Mouse (Mus musculus): Measurements from ENCODE around the gene Sf3a1.
A peak's percentile ranks its signal among the peaks of the same experiment; 100 is the strongest.
"Not testable (repeated sequence)": the region's sequence is repeated elsewhere in the genome, so short reads cannot be mapped to it uniquely, and the experiment has no call there.

Gene Sf3a1

DNA sequence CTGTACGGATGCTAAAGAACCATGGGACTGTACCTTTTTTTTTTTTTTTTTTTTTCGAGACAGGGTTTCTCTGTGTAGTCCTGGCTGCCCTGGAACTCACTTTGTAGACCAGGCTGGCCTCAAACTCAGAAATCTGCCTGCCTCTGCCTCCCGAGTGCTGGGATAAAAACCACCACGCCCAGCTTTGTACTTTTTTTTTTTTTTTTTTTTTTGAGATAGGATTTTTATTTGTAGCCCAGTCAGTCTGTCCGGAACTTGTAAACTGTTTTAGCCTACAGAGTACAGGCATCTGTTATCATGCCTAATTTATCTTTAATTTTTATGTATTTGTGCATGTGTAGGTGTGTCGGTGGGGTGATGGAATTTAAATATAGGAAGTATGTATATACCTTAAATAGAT, 25.3 kb downstream of the Sf3a1 start:
- DNase-seq (ENCODE audit: low read depth) = not testable (repeated sequence)

DNA sequence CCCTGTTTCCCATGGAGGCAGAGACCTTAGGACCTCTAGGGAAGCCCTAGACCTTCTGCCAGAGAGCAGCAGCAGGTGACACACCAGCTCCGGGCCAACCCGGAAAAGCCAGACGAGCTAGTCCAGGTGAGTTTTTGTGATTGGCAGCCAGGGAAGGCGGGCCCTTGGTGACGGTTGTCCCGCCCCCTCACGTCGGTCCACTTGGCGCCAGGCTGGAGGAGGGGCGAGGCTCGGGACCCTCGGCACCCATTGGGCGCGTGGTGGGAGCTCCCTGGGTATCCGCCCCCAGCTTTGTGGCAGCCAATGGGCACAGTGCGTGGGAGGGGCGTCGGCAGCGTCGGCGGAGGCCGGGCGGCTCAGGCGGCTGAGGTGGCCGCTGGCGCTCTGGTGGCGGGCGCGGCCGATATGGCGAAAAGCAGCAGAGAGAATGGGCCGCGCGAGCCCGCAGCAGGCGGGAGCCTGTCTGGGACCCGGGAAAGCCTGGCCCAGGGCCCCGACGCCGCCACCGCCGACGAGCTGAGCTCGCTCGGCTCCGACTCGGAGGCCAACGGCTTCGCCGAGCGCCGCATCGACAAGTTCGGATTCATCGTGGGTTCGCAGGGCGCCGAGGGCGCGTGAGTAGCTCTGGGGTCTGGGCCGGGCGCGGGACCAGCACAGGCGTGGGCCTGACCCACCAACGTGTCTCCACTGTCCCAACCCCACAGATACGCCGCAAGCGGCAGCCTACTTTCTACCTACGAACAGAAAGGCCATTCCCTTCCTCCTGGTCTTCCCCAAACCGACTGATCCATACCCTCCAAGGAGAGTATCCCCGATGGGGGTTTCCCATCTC, 26.6 kb downstream of the Sf3a1 start, which contains the start of gene Tbc1d10a:
Gene Tbc1d10a (plus strand): TSS at position 304 of the 832 bp plus-strand sequence.
- DNase-seq (ENCODE audit: low read depth) = peak; percentile 93

DNA sequence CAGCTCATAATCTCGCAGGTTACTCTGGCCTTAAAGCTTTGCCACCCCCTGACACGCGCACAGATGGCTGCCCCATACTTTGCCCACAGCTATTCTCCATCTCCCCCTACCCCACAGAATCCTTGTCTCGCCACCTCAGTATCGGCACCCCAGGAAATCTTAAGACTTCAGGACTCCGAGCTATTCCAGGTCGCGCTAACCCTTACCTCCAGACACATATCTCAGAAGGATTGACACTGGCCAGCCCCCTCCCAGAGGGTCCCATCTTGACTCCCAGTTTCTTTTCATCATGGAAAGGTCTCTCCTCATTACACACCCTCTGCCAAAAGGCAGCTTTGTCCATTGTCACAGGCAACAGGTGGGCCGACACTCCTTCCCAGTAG, 27.2 kb downstream of the Sf3a1 start:
- no peak for DNase-seq (ENCODE audit: low read depth)

DNA sequence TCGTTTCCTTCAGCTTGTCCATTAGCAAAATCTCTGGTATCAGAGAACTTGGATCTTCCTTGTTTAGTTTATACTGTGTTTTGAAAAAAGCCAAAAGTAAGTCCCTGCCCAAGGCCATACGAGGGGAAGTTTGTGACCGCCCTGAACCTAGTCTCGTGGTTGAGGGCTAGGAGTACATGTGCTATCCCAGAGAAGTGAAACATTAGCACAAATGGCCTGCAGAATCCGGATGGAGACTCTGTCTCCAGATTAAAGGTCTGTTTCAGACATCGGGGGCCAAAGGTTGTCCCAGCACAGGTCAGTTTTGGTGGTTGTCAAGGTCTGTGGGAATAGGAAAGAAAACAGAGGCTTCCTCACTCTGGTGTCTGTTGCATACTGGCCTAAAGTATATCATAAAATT, 29.0 kb downstream of the Sf3a1 start:
- DNase-seq (ENCODE audit: low read depth) = no peak

DNA sequence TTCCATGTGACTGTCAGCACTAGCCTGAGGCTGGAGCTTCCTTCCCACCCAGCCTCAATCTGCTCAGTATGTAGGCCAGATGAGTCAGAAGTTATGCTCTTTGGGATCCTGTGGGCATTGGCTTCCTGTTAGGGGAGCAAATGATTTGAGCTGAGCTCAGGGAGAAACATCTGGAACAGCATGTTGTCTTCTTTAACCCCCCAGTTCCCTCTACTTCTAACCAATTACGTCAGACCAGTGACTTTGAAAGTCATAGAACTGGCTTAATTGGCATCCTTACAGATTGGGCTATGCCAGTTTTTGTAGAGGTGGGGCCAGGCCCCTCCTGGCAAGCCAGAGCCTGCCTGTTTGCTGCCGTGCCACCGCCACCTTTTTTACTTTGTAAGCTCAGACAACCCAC, 30.5 kb downstream of the Sf3a1 start:
- peak; percentile 78 for DNase-seq (ENCODE audit: low read depth)

DNA sequence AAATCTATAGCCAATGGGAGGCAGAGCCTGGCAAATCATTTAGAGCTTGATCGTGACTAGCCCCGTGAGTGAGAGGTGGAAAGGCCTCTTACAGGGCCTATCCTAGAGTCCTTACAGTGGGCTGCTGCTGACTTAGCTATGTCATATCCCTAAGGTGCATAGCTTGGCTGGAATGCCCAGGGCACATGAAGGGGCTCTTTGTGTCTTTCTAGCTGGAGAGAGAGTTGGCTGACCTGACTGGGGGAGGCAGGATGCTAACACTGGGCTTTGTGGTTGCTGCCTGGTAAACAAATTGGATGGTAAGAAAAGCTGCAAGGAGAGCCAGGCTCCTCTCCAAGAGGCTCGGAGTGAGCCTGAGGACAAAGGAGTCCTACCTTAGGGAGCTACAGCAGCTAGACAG, 32.6 kb downstream of the Sf3a1 start:
- peak; percentile 69 for DNase-seq (ENCODE audit: low read depth)

DNA sequence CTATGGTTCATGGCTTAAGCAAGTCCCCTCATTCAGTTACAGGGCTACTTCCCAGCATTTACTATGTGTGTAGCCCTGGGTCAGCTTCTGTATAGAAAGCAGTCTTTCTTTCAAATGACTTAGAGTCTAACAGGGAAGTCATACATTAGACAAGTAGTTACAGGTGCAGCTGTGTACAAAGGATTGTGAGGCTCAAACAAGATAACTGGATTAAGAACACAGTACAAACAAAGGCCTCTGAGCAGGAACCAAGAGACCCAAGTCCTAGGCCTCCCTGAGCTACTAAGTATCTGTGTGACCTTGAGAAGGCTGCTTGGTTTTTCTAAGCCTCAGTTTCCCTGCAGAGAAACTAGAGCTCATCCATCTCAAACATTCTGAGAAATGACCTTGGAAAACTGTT, 33.3 kb downstream of the Sf3a1 start:
- DNase-seq (ENCODE audit: low read depth) = no peak

DNA sequence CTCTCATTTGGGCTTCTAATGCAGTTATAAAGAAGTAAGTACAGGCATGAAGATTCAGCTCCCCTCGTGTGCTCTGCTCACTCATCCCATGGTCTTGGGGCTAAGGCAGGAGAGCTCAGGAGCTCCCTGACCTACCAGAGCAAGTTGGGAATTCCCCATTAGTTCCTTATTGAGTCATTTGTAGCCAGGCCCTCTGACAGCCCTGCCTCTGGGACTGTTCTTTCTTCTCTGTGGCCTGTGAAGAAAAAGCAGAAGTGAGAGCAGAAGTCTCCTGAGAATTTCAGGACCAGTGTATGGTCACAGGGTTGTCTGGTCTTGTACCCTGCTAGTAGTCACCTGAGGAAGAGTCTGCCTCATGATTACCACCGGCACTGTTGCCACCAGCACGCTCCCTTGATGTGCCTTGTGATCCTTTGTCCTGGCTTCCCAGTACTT, 35.5 kb downstream of the Sf3a1 start:
- DNase-seq (ENCODE audit: low read depth) = no peak

DNA sequence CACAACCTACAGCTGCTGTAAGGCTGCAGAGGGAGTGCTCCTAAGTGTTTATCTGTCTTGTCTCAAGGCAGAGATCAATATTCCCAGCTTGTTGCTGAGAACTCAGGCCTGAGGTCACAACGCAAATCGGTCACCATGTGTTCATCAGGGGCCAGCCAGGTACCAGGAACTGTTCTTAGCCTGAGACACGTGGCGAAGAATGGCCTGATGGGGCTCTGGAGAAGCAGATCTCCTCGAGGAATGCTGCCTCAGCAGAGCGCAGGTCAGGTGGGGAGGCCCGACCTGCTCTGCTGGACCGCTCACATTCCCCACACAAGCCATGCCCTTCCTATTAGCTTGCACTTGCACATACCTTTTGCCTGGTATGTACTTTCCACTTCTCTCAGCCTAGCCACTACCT, 36.5 kb downstream of the Sf3a1 start:
- DNase-seq (ENCODE audit: low read depth) = no peak

DNA sequence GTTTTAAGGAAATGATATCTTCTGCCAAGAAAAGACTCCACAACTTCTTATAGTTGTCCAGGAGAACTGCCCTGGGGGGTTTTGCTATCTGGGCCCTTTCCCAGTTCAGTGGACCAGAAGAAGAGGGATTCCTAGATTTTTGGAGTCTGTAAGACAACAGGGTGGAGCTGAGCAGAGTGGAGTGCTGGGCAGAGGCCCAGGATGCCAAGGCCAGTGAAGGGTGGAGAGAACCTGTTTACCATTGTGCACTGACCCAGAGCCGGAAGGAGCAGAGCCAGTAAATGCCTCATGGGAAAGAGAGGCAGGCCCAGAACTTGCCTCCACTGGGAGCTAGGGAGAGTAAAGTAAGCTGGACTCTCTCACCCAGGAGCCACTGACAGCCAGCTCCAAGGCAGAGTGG, 37.5 kb downstream of the Sf3a1 start:
- DNase-seq (ENCODE audit: low read depth) = no peak

DNA sequence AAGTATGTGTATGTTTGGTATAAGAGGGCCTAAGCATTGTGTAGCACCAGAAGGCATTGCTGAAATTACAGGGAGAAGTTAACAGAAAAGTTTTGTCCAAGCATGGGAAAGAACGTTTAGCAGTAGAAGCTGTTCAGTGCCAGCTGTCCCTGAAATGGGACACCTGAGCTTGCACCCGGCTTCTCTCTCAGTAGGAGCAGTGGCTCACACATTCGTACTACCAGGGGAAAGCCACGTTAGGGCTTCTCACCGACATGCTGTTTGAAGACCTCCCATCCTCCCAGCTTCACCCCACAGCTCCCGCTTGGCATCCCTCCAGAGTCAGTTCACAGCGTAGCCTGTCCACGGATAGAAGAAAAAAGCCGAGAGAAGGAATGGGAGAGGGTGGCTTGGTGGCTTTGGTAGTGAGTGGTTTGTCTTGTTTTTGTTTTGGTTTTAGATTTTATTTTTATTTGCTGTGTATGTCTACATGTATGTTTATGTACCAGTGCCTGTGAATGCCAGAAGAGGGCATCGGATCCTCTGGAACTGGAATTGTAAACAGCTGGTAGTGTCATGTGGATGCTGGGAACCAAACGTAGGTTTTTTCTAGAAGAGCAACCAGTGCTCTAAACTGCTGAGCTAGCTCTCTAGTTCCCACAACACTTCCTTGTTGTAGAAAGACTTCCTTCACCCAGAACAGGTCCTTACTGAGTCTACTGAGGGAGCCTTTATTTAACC, 42.0 kb downstream of the Sf3a1 start:
- no peak for DNase-seq (ENCODE audit: low read depth)

DNA sequence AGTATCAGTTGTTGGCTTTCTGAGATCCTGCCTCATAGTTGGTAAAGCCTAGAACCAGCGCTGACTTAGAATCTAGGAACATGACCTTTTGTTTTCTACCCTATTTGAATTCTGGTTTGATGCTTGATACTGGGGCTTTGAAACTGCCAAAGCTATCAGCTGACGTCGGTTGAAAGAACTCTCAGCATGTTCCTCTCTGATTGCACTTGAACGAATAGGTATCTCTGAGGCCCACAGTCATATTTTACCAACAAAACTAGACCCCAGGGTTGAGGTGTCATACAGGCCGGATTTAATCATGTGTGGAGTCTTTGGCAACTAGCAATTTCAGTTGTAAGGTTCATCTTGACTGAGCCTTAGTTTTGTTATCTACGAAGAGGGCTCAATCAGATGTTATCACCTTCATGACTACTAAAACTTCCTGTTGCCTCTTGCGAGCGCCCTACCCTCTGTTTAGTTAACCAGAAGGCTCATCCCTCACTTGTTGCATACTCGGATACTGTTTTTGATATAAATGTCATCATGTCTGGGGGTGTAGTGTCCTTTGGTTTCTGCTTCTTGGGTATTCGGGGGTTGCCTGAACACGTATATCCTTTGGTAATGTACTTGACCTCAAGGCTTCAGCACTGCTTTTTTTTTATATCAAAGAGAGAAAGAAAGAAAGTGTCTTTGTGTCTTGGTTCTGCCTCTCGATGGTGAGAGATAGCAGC, 43.0 kb downstream of the Sf3a1 start:
- no peak for DNase-seq (ENCODE audit: low read depth)

DNA sequence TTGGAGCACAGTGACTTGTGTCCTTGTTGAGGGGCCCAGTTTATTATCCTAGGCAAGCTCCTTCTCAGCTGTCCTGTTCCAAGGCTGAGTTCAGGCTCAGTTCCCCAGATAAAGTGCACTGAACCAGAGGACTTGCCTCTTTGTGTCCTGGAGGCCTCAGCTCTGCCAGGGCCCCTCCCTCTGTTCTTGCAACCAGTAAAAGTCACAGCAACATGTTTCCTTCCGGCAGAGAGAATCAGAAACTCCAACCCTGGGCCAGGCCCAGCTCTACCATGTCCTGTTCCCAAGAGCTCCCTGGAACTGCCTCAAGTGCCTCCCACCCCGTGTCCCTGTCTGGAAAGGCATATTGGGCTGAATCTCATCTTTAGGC, 43.5 kb downstream of the Sf3a1 start:
- no peak for DNase-seq (ENCODE audit: low read depth)

DNA sequence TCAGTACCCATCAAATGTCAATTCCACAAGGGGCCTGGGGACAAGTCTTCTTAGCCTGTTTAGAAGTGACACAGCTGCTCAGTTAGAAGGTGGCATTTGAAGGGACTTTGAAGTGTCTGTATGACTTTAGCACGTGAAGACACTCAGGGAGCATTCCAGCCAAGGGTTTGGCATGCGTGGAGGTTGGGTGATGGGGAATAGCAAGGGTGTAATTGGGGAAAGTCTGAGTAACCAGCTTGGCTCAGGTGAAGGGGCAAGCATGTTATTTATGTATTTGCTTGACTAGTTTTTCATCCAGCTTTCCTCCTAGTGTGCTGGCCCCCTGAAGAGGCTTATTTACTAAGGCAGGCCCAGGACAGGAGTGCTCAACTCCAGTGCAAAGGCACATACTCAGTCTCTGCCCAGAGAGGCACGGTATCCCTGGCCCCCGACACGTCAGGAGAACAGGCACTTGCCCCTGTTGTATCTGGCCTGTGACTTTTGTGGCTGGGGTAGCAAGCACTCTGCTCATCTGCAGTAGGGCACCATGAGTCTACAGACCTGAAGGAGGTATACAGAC, 45.0 kb downstream of the Sf3a1 start:
- no peak for DNase-seq (ENCODE audit: low read depth)

DNA sequence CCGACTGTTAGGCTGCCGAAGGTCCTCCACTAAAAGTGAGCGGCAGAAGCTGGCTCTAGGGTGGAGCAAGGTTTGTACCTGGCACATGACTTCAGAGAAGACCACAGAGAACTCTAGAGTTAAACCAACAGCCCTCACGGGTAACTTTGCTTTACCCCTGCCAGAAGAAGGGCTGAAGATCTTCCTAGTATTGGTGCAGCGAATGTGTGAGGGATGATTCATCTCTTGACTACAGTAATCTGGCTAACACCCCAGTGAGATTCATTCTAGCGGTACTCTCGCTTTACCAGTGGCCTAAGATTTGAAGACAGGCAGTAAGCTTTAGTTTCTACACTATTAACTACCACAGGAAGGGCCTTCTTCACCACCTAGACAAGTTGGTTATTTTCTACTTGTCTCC, 45.8 kb downstream of the Sf3a1 start:
- no peak for DNase-seq (ENCODE audit: low read depth)

DNA sequence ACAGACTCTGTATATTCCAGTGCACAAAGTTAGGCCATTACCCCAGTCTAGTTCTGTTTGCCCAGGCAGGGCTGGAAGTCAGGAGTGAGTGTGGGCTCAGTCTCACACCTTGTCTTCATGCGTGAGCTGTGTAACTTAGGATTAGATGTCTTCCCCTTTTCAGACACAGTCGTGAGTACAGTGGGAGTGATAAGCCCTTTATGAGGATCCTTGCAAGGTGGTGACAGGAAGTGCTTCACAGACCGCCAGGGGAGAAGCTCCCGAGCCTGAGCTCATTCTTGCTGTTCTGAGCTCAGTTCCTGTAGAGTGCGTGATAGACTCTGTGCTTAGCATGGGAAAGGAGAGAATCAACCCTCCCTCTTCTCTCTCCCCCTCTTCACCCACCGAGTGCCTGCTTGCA, 46.4 kb downstream of the Sf3a1 start:
- DNase-seq (ENCODE audit: low read depth) = no peak

DNA sequence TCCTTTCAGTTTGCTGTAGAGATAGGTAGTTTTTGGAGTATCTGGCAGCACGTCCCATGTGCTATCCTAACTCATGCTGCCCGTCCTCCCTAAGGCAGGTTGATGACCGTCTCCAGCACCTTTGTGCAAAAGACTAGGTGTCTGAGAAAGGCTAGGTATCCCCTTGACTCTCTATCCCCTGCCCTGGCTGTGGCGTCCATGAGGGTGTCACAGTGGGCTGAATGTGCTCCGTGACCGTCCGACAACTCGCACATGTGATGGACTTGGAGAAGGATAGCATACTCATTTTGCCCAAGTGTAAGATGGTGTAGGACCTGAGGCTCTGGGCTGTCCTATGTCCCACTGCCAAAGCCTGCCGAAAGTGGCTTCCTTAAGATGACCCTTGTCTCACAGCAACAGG, 47.5 kb downstream of the Sf3a1 start:
- DNase-seq (ENCODE audit: low read depth) = no peak

DNA sequence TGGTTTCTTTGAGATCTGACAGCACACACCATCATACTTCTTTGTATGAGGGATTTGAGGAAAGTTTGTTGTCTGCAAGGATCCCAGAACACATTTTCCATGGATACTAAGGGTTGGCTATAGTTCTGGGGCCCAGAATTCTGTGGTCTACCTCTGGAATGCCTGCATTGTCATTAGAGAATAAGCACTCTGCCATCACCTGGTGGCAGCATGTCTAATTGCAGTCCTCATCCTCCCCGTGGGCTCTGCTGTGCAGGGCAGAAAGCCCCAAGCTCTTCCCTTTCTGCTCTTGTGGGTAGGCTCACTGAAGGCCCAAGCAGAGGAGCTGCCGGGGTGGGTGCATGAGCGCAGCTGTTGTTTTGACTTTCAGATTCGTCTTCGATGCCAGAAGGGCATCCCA, 49.4 kb downstream of the Sf3a1 start:
- DNase-seq (ENCODE audit: low read depth) = no peak

DNA sequence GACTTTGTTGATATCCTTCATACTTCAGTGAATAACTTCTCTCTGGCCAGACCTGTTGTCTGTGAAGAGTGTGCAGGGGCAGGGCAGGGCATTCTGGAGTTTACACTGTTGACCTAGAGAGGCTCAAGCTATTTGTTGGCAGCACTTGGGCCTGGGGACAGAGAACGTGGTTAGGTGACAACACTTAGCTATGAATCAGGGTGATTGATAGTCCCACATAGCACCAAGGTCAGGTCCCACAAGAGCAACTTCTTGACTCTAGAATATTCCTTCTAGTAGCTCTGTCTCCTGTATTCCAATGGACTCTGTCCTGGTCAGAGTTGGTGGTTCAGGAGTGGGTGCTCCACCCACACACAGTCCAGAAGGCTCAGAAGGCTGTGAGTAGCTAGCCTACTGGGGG, 50.6 kb downstream of the Sf3a1 start:
- DNase-seq (ENCODE audit: low read depth) = no peak

DNA sequence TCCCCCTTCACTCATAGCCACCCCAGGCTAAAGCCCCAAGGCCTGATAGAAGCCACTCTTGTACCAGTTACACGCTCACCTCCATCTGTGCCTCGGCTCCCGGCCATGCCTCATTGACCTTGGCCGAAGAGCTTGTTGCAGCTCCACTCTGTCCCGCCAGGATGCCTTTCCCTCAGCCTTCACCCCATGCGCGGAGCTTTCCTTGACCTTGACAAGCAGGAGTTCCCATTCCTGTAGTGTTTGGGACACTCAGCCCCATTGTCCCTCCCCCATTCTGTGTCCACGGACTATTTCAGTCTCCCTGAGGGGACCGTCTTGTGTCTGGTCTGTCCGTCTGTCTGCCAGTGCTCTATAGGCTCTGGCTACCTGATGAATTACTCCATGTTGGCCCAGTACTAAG, 53.0 kb downstream of the Sf3a1 start:
- DNase-seq (ENCODE audit: low read depth) = no peak

DNA sequence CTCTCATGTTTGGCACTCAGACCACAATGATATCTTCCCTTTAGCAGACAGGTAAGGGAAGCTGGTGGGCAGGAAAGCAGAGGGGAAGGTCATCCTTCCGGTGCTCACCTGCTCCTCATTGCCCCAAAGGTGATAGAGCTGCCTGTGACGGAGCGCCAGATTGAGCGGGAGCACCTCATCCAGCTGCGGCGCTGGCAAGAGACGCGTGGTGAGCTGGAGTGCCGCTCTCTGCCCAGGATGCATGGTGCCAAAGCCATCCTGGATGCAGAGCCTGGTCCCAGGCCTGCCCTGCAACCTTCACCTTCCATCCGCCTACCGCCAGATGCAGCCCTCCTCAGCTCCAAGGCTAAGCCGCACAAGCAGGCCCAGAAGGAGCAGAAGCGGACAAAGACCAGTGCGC, 54.4 kb downstream of the Sf3a1 start:
- DNase-seq (ENCODE audit: low read depth) = no peak

DNA sequence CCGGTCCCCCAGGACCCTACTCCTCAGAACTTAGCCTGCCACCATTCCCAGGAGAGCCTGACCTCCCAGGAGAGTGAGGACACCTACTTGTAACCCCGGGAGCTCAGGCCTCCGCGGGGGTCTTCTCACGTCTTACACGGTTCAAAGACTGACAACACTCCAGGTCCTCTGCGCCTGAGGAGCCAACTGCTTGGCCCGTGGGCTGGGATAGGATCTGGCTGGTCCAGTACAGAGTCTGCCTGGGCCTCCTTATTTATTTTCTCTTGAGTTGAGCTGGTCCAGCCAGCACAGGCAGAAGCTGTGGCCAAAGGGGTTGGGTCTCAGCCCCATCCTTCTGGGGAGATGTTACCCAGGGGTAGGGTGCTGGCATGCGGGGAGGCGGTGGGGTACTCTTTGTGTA, 54.9 kb downstream of the Sf3a1 start:
- no peak for DNase-seq (ENCODE audit: low read depth)
